Comparison of ENCODE assay signal across 23 mouse cellular contexts in genomic region chr7:82557111-82557510, GRCm38 (mm10).
DNase-seq lines count a peak whose midpoint lies in the region; ATAC-seq and TF ChIP-seq lines count a peak whose summit lies in the region.
"Had no signal": no experiment of that assay in that cellular context is flagged by ENCODE, and none has a peak within 500 bp of the region (broad histone marks: within the 10 kb centered on the region; RNA-seq: fewer than 3 reads in every experiment).

No protein-coding gene starts in this region.

- H3K9ac ChIP-seq in forebrain, postnatal 0 days = no peak overlapping the region
- no peak overlapping the region for H3K9ac ChIP-seq in forebrain, embryonic 16.5 days (replicated peaks; ENCODE audit: low read depth, low read length)
- no peak overlapping the region for H3K9ac ChIP-seq in hindbrain, embryonic 15.5 days
- H3K9ac ChIP-seq in hindbrain, embryonic 12.5 days = no peak overlapping the region
- H3K9ac ChIP-seq in neural tube, embryonic 15.5 days (replicated peaks) = no peak overlapping the region
- H3K9ac ChIP-seq: forebrain, embryonic 15.5 days; heart, embryonic 12.5 days; kidney, embryonic 15.5 days had no signal

- WGBS in forebrain, postnatal 0 days = 63% methylated on average over 11 of the region's 11 CpGs
- 69% methylated on average over 11 of the region's 11 CpGs for WGBS in forebrain, embryonic 16.5 days
- 74% methylated on average over 11 of the region's 11 CpGs for WGBS in hindbrain, embryonic 15.5 days
- 77% methylated on average over 11 of the region's 11 CpGs for WGBS in hindbrain, embryonic 12.5 days
- 70% methylated on average over 11 of the region's 11 CpGs for WGBS in neural tube, embryonic 15.5 days

- H3K4me1 ChIP-seq in forebrain, postnatal 0 days (ENCODE audit: insufficient read depth) = no peaks in the 10 kb centered on the region
- no peaks in the 10 kb centered on the region for H3K4me1 ChIP-seq in forebrain, embryonic 16.5 days (replicated peaks; ENCODE audit: control insufficient read depth, insufficient read depth, low read length)
- H3K4me1 ChIP-seq in hindbrain, embryonic 15.5 days (replicated peaks) = no peaks in the 10 kb centered on the region
- no peaks in the 10 kb centered on the region for H3K4me1 ChIP-seq in hindbrain, embryonic 12.5 days
- H3K4me1 ChIP-seq in neural tube, embryonic 15.5 days = peaks cover 8% of the 10 kb centered on the region; the same call in 1 of the 2 replicates
- H3K4me1 ChIP-seq: forebrain, embryonic 15.5 days; kidney, embryonic 15.5 days; midbrain, embryonic 10.5 days had no signal

- no peak for TF ChIP-seq CTCF in forebrain, postnatal 0 days (IDR thresholded peaks at IDR 0.05; ENCODE audit: low read depth)

- no peak overlapping the region; the same call in 1 of the 2 replicates for H3K4me2 ChIP-seq in forebrain, postnatal 0 days (ENCODE audit: low read depth)
- no peak overlapping the region for H3K4me2 ChIP-seq in forebrain, embryonic 16.5 days (ENCODE audit: low read length)
- H3K4me2 ChIP-seq in hindbrain, embryonic 15.5 days = peak overlapping the region; percentile 20; the same call in 1 of the 2 replicates
- H3K4me2 ChIP-seq in hindbrain, embryonic 12.5 days (replicated peaks) = no peak overlapping the region
- peak overlapping the region; percentile 2; the same call in 1 of the 2 replicates for H3K4me2 ChIP-seq in neural tube, embryonic 15.5 days
- H3K4me2 ChIP-seq: forebrain, embryonic 15.5 days; heart, embryonic 12.5 days; kidney, embryonic 15.5 days; liver, embryonic 11.5 days had no signal

- ATAC-seq in forebrain, postnatal 0 days = no peak
- no peak for ATAC-seq in forebrain, embryonic 16.5 days
- no peak for ATAC-seq in hindbrain, embryonic 15.5 days (ENCODE audit: low FRiP score, low read depth)
- ATAC-seq in hindbrain, embryonic 12.5 days (ENCODE audit: low FRiP score) = no peak
- ATAC-seq in neural tube, embryonic 15.5 days (ENCODE audit: low FRiP score) = no peak
- ATAC-seq: forebrain, embryonic 15.5 days; hindbrain, embryonic 16.5 days; intestine, postnatal 0 days had no signal

- H3K27me3 ChIP-seq in forebrain, postnatal 0 days (ENCODE audit: insufficient read depth, low read length) = no peaks in the 10 kb centered on the region
- H3K27me3 ChIP-seq in forebrain, embryonic 16.5 days (replicated peaks; ENCODE audit: control insufficient read depth, insufficient read depth, low read length) = no peaks in the 10 kb centered on the region
- no peaks in the 10 kb centered on the region for H3K27me3 ChIP-seq in hindbrain, embryonic 15.5 days
- no peaks in the 10 kb centered on the region for H3K27me3 ChIP-seq in hindbrain, embryonic 12.5 days
- no peaks in the 10 kb centered on the region for H3K27me3 ChIP-seq in neural tube, embryonic 15.5 days (replicated peaks)
- H3K27me3 ChIP-seq: forebrain, embryonic 15.5 days; heart, embryonic 12.5 days; kidney, embryonic 15.5 days had no signal

- H3K4me3 ChIP-seq in forebrain, postnatal 0 days (ENCODE audit: low read depth, low read length) = no peak overlapping the region
- no peak overlapping the region for H3K4me3 ChIP-seq in forebrain, embryonic 16.5 days (replicated peaks; ENCODE audit: low read length)
- no peak overlapping the region for H3K4me3 ChIP-seq in hindbrain, embryonic 15.5 days
- no peak overlapping the region for H3K4me3 ChIP-seq in hindbrain, embryonic 12.5 days
- no peak overlapping the region for H3K4me3 ChIP-seq in neural tube, embryonic 15.5 days (replicated peaks)
- H3K4me3 ChIP-seq: erythroblast, embryonic 14.5 days; forebrain, embryonic 15.5 days; heart, embryonic 12.5 days; kidney, embryonic 15.5 days; midbrain, embryonic 10.5 days had no signal

- peak; percentile 17 for DNase-seq in forebrain, postnatal 0 days
- no peak for DNase-seq in neural tube, embryonic 10.5 days (ENCODE audit: extremely low spot score, low spot score)
- no peak for DNase-seq in kidney, postnatal 4 days
- DNase-seq: adrenal gland, postnatal 25 days; B cell, adult 2 months; cerebellum, adult 11-12 months; gastrocnemius, postnatal 36 days; lung, adult 18-20 months; retina, postnatal 1 day; thymus, adult 2 months had no signal

- no peaks in the 10 kb centered on the region for H3K36me3 ChIP-seq in forebrain, postnatal 0 days (ENCODE audit: insufficient read depth)
- no peaks in the 10 kb centered on the region for H3K36me3 ChIP-seq in forebrain, embryonic 16.5 days (ENCODE audit: control insufficient read depth, insufficient read depth)
- no peaks in the 10 kb centered on the region for H3K36me3 ChIP-seq in hindbrain, embryonic 15.5 days
- H3K36me3 ChIP-seq in hindbrain, embryonic 12.5 days = no peaks in the 10 kb centered on the region
- no peaks in the 10 kb centered on the region for H3K36me3 ChIP-seq in neural tube, embryonic 15.5 days
- H3K36me3 ChIP-seq: forebrain, embryonic 15.5 days; heart, embryonic 12.5 days; kidney, embryonic 15.5 days; midbrain, embryonic 10.5 days had no signal

- H3K27ac ChIP-seq in forebrain, postnatal 0 days (ENCODE audit: low read depth, low read length) = no peak overlapping the region
- no peak overlapping the region for H3K27ac ChIP-seq in forebrain, embryonic 16.5 days (ENCODE audit: low read length)
- H3K27ac ChIP-seq in hindbrain, embryonic 15.5 days (replicated peaks) = no peak overlapping the region
- no peak overlapping the region for H3K27ac ChIP-seq in hindbrain, embryonic 12.5 days
- no peak overlapping the region for H3K27ac ChIP-seq in neural tube, embryonic 15.5 days (replicated peaks)
- H3K27ac ChIP-seq: forebrain, embryonic 15.5 days; kidney, embryonic 15.5 days; macrophage; midbrain, embryonic 10.5 days had no signal

- H3K9me3 ChIP-seq in forebrain, postnatal 0 days (ENCODE audit: low read length) = no peaks in the 10 kb centered on the region
- H3K9me3 ChIP-seq in forebrain, embryonic 16.5 days (ENCODE audit: control insufficient read depth, low read length) = no peaks in the 10 kb centered on the region
- no peaks in the 10 kb centered on the region for H3K9me3 ChIP-seq in hindbrain, embryonic 15.5 days
- no peaks in the 10 kb centered on the region; the same call in 1 of the 2 replicates for H3K9me3 ChIP-seq in hindbrain, embryonic 12.5 days (replicated peaks)
- no peaks in the 10 kb centered on the region for H3K9me3 ChIP-seq in neural tube, embryonic 15.5 days (replicated peaks)
- H3K9me3 ChIP-seq: forebrain, embryonic 15.5 days; heart, embryonic 12.5 days; kidney, embryonic 15.5 days; midbrain, embryonic 10.5 days had no signal

Comparison
In these comparisons a context has a peak if more than half of its experiments do, and no peak if none do; other contexts are left out.
1. H3K4me2 ChIP-seq: peak in hindbrain, embryonic 15.5 days (single experiment) and neural tube, embryonic 15.5 days (single experiment); none in forebrain, postnatal 0 days (single experiment), forebrain, embryonic 16.5 days (single experiment) and hindbrain, embryonic 12.5 days (single experiment).